In the genomic region with DNA sequence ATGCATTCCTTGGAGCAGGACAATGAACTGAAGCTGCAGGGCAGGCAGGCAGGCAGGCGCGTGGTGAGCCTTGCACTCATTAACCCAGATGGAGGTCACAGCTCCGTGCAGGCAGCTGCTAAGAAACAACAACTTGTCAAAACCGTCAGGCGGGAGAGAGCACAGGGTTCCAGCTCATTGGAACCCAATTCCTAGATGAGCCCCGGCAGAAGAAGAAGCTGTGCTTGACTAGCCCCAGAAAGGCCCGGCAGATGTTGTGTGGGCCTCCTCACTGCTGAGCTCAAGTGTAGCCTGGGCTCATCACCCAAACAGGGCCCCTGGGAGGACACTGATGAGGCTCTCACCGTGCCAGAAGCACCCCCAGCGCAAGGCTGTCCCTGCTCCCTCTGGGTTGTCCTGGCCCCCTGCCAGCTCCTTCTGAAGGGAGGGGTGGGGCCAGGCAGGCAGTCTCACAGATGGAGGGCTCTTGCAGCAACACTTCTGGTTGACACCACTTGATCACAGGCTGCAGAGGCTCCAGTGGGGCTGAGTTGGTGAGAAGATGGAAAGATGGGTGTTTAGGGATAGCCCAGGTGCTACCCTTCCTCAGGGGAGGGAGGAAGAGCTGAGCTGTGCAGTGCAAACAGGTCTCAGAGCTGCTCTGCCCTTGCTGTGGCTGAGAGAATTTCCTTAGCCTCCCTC, we compare ENCODE assay signal across 9 mouse cellular contexts. TPM values are rescaled to one million over a fixed set of nuclear protein-coding genes. Genes with fewer than 3 reads are reported as not detected.
DNase-seq lines count a peak whose midpoint lies in the region; ATAC-seq and TF ChIP-seq lines count a peak whose summit lies in the region.
"Had no signal": no experiment of that assay in that cellular context is flagged by ENCODE, and none has a peak within 500 bp of the region (broad histone marks: within the 10 kb centered on the region; RNA-seq: fewer than 3 reads in every experiment).

No protein-coding gene starts in this region.

- H3K4me2 ChIP-seq in lung, postnatal 0 days (replicated peaks; ENCODE audit: low read depth, low read length) = no peak overlapping the region
- H3K4me2 ChIP-seq in stomach, postnatal 0 days (replicated peaks; ENCODE audit: low read depth) = no peak overlapping the region

- peaks cover 12% of the 10 kb centered on the region; the same call in 1 of the 2 replicates for H3K4me1 ChIP-seq in lung, postnatal 0 days (ENCODE audit: insufficient read depth, low read depth, low read length)
- peaks cover 6% of the 10 kb centered on the region; the same call in 1 of the 2 replicates for H3K4me1 ChIP-seq in stomach, postnatal 0 days (replicated peaks; ENCODE audit: control insufficient read depth, insufficient read depth)

- no peaks in the 10 kb centered on the region for H3K27me3 ChIP-seq in lung, postnatal 0 days (replicated peaks; ENCODE audit: insufficient read depth, low read length)
- no peaks in the 10 kb centered on the region for H3K27me3 ChIP-seq in stomach, postnatal 0 days (ENCODE audit: control insufficient read depth, insufficient read depth, low read length)

- WGBS in lung, postnatal 0 days = 17% methylated on average over 9 of the region's 9 CpGs
- WGBS in stomach, postnatal 0 days = 15% methylated on average over 9 of the region's 9 CpGs

- ATAC-seq in lung, postnatal 0 days = peak; percentile 80
- peak; percentile 68; the same call in 1 of the 2 replicates for ATAC-seq in stomach, postnatal 0 days (ENCODE audit: low FRiP score, low TSS enrichment)

- peak; percentile 13 for DNase-seq in thymus, postnatal 4 days
- DNase-seq in thymus, postnatal 10 days (ENCODE audit: low spot score in 2 of 2) = no peak
- peak; percentile 43 for DNase-seq in embryo, embryonic 10.5 days (ENCODE audit: low spot score)
- peak; percentile 24 to 34 for DNase-seq in gastrocnemius, postnatal 36 days
- peak; percentile 79 for DNase-seq in kidney, adult 18-20 months
- peak; percentile 70 for DNase-seq in lung, postnatal 0 days (ENCODE audit: low spot score)
- peak; percentile 54 for DNase-seq in stomach, postnatal 0 days (ENCODE audit: low spot score)
- DNase-seq in thymus, postnatal 36 days = no peak

- no peak overlapping the region for H3K4me3 ChIP-seq in lung, postnatal 0 days (ENCODE audit: low read depth, low read length)
- no peak overlapping the region for H3K4me3 ChIP-seq in stomach, postnatal 0 days (ENCODE audit: low read depth, low read length)
- H3K4me3 ChIP-seq: layer of hippocampus, adult 2 months had no signal

- no peak overlapping the region for H3K27ac ChIP-seq in lung, postnatal 0 days (ENCODE audit: low read length)
- peak overlapping the region; percentile 35; the same call in 1 of the 2 replicates for H3K27ac ChIP-seq in stomach, postnatal 0 days (replicated peaks)
- H3K27ac ChIP-seq: layer of hippocampus, adult 2 months had no signal

- H3K9ac ChIP-seq in lung, postnatal 0 days (replicated peaks; ENCODE audit: low read depth) = no peak overlapping the region
- H3K9ac ChIP-seq in stomach, postnatal 0 days (ENCODE audit: low read length) = peak overlapping the region; percentile 23; the same call in 1 of the 2 replicates

- no peak for TF ChIP-seq CTCF in lung, postnatal 0 days (IDR thresholded peaks at IDR 0.05)
- no peak for TF ChIP-seq CTCF in stomach, postnatal 0 days (IDR thresholded peaks at IDR 0.05; ENCODE audit: low read depth)

- H3K9me3 ChIP-seq in lung, postnatal 0 days (ENCODE audit: low read length) = no peaks in the 10 kb centered on the region
- H3K9me3 ChIP-seq in stomach, postnatal 0 days (ENCODE audit: control insufficient read depth, low read length) = no peaks in the 10 kb centered on the region

- no peaks in the 10 kb centered on the region for H3K36me3 ChIP-seq in lung, postnatal 0 days (ENCODE audit: insufficient read depth, low read length)
- H3K36me3 ChIP-seq in stomach, postnatal 0 days (ENCODE audit: control insufficient read depth, insufficient read depth, low read length) = no peaks in the 10 kb centered on the region

- intact Hi-C loops in gastrocnemius, postnatal 36 days (cut with DNase I) = no loop called here

- TF ChIP-seq EP300 in lung, postnatal 0 days (IDR thresholded peaks at IDR 0.05) = no peak
- TF ChIP-seq EP300 in stomach, postnatal 0 days (optimal IDR thresholded peaks at IDR 0.05) = no peak

RNA-seq across cellular contexts. Expression of a gene that starts 58.8 kb away (rescaled TPM):
- 100 to 1,000 TPM; 107 to 124 TPM for total RNA-seq in gastrocnemius, postnatal 36 days (2021)
- polyA plus RNA-seq in lung, postnatal 0 days (2015; fragmentation: Nextera tagmentation; extraction: Ambion mirVana) = 11.7 and 14.4 TPM in 2 replicates
- 5.1 and 5.4 TPM in 2 replicates for polyA plus RNA-seq in stomach, postnatal 0 days (2015; fragmentation: Nextera tagmentation; extraction: Ambion mirVana)

Comparison
In these comparisons a context has a peak if more than half of its experiments do, and no peak if none do; other contexts are left out.
1. DNase-seq: peak in thymus, postnatal 4 days (single experiment), embryo, embryonic 10.5 days (single experiment), gastrocnemius, postnatal 36 days (2 of 2), kidney, adult 18-20 months (single experiment), lung, postnatal 0 days (single experiment) and stomach, postnatal 0 days (single experiment); none in thymus, postnatal 10 days (0 of 2) and thymus, postnatal 36 days (0 of 2).